Mouse (Mus musculus): Measurements from ENCODE around the gene Zfp618. TPM values are rescaled to one million over a fixed set of nuclear protein-coding genes. Genes with fewer than 3 reads are reported as not detected.

Zfp618 gene
- total RNA-seq, 2 experiments from 2014 or later = not detected

DNA sequence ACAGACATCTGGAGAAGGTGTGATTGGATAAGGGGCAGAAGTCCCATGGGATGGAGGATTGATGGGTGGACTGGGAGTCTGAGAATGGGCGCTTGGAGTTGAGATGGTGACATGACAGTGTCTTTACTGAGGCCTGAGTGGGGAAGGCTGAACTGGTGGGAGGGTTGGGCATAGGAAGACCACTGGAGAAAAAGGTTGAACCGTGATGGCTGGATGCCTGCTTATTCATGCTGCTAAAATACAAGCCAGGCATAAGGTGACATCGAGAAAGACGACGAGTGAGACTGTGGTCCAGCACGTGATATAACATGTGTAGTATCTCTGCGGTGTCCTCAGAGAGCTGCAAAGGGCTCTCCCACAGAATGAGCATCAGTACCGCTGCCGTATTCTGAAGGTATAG lies 59.9 kb downstream of the Zfp618 start:
- no peak for ATAC-seq (replicated peaks; ENCODE audit: low FRiP score, poor library complexity, severe bottlenecking)

DNA sequence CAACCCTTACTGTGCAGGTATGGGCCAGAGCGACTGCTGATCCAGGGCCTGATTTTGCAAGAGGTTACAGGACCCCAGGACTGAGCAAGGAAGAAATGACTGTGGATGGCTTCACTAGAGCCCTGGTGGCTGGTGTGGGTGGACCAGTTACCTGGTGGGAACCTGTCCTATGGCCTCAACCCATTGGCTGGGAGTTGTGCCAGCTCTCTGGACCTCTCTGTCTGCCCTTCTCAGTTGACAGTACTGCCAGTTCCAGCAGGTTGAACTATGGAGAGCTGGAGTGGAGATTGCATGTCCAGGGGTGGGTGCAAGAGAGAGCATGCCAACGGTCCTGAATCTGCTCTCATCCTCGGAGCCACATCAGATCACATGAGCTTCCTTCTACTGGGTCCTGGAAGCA lies 60.9 kb downstream of the Zfp618 start:
- no peak for ATAC-seq (replicated peaks; ENCODE audit: low FRiP score, poor library complexity, severe bottlenecking)

DNA sequence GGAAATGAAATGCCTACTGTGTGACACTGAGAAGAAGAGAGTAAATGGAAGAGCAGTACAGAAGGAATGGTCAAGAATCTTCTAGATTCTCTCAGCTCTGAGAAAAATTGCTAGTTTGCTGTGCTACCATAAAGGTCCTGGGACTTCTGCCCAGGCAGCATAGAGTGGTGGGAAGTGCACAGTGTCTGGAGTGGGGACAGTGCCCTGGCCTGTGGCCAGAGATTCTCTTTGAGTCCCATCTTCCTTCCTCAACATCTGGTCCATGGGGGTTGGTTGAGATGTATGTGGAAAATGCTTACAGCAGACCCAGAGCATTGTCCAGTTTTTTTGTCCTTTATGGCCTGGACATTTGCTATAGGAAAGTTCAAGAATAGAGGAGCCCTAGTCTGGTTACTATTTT lies 62.1 kb downstream of the Zfp618 start:
- no peak for ATAC-seq (replicated peaks; ENCODE audit: low FRiP score, poor library complexity, severe bottlenecking)

DNA sequence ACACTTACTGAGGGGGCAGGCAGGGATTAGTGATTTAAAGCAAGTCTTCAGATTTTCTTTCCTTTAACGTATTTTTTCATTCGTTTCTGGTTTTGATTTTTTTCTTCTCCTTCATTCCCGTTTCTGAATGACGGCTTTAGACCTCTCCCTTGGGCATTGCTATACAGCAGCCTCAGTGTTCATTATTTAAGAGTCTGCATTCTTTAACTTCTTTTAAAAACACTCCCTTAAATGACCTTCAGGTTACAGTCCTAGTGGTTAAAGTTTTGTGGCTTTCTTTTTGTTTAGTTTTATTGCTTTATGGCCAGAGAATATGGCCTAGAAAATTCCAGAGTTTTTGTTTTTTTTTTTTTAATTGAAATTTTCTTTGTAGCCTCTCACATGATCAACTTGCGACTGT lies 64.8 kb downstream of the Zfp618 start:
- ATAC-seq (replicated peaks; ENCODE audit: low FRiP score, poor library complexity, severe bottlenecking) = no peak

DNA sequence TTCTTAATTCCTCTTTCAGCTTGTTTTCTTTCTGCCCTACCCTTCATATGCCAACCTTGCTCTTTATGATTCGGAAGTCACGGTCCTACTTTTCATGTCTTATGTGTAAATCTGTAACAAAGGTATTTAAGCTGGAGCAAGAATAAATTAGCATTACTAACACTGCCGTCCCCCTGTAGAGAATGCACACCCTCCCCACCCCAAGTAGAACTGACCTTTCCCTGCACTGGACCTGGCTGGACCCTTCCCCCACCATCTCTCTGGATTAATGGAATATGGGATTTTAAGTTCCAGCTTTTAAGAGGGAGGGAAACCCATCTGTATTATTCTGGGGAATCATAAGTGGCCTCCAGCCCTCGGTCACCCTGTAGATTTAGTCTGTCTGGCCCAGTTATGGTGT lies 65.9 kb downstream of the Zfp618 start:
- ATAC-seq (replicated peaks; ENCODE audit: low FRiP score, poor library complexity, severe bottlenecking) = no peak

DNA sequence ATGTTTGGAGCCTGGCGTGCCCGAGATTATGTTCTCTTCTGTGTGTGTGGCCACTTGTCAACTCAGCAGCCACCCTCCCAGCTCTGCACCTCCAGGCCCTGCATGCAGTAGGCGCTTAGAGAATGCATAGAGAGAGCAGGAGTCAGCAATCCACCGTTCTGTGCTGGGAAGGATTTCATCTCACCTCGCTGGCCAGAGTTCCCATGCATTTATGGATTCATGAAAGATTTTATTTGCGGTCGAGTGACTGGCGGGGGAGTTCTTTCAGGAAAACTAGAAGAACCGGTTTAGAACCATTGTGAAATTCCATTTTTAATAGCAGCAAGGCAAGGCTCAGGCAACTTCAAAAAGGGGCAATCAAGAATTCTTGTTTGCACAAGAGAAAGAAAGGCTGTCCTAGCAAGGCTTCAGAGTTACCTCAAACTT lies 67.2 kb downstream of the Zfp618 start:
- no peak for ATAC-seq (replicated peaks; ENCODE audit: low FRiP score, poor library complexity, severe bottlenecking)

DNA sequence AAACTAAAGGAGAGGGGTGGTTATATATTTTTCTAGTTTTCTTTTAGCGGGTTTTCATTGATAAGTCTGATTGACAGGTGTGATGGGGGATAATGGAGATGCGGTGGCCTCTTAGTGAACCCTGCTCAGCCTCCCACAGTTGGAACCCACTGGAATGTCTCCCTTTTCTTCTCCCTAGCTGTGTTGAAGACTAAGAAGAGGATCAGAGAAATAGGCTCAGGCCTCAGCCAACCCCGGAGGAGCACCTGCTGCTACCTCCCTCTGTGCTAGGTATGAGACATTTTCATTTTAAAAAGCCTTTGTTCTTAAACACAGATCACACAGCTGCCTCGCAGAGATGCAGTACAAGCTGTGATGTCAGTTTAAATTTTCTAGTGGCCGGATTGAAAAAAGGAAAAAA lies 68.4 kb downstream of the Zfp618 start:
- no peak for ATAC-seq (replicated peaks; ENCODE audit: low FRiP score, poor library complexity, severe bottlenecking)

DNA sequence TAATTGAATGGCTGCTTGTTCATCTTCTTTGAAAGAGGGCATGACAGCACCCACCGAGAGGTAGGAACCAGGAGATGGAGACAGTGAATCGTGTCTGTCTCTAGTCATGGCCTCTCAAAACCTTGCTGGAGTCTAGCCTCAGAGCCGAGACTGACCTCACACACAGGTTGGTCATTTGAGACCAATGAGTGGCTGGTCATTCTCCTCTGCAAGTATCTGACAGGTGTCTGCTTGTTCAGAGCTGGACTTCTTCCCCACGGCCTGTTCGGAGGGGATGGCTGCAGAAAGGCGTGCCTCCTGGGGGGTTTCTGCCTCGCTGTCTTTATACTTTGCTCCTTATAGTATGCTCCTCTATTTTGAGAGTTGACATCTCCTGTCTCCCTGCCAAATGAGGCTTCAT lies 70.6 kb downstream of the Zfp618 start:
- no peak for ATAC-seq (replicated peaks; ENCODE audit: low FRiP score, poor library complexity, severe bottlenecking)

DNA sequence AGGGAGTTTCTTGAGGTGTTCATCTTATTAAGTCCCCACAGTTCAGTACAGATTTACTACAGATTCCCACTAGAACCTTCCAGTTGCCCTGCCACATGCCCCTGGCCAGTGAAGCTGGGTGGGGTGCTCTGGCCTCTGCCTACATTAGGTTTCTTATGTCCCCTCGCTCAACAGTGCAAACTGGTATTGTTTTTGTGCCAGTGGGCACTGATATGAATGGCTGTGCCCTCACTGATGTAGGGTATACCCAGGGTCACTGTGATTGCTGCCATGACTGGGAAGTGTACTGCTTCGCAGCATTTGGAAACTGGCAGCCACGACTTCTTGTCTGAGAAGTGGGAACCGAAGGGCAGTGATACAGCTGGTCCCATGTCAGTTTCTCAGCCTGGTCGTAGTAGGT lies 71.4 kb downstream of the Zfp618 start:
- no peak for ATAC-seq (replicated peaks; ENCODE audit: low FRiP score, poor library complexity, severe bottlenecking)

DNA sequence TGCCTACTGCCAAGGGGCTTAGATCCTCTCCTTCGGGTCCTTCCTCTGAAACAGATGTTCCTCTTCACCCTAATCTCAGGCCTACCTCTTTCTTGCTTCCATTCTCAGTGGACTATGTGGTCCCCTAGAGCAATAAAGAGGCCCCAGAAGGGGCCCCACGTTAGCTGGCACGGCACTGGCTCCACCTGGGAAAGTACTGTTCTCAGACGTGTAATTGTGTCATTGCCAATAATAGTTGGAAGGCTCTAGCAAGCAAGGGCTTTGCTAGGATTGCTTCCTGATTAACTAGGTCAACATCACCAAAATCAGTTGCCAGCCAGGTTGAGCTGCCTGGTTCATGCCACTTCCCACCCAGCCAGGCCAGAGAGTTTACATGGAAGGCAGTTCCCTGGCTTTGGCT lies 72.2 kb downstream of the Zfp618 start:
- ATAC-seq (replicated peaks; ENCODE audit: low FRiP score, poor library complexity, severe bottlenecking) = no peak

DNA sequence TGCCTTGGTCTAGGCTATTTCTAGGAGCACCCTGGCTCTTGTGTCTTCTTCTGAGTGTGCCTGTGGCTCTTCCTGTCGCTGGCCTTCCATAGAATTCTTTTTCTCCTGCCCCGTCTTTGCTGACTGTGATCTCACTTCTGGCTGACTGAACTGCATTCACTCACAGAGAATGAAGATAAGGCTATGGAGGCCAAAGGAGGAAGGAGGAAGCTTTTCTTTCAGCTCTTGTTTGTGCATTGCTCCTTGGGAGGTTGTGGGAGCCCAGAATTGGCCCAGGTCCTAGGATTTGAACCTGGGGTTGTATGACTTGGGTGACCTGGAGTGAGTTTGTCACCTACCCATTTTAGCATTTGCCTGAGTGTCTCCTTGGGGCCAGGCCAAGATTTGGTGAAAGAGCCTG lies 72.9 kb downstream of the Zfp618 start:
- ATAC-seq (replicated peaks; ENCODE audit: low FRiP score, poor library complexity, severe bottlenecking) = no peak

DNA sequence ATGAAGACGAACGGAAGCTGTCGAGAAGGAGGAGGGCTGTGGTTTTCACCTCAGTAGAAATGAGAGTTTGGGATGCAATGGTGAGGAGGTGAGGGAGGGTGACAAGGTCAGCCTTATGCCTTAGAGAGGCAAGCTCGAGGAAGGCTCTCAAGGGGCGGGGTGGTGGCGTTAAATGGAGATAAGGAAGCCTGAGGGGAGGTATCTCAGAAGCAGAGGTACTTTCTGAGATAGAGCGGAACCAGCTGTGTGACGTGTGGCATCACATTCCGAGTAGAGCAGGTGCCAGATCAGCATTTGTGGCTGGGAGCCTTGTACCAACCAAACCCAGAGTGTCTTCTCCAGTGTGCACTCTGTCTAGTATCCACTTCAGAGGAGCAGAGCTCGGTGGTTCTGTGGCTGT lies 73.6 kb downstream of the Zfp618 start:
- ATAC-seq (replicated peaks; ENCODE audit: low FRiP score, poor library complexity, severe bottlenecking) = no peak

DNA sequence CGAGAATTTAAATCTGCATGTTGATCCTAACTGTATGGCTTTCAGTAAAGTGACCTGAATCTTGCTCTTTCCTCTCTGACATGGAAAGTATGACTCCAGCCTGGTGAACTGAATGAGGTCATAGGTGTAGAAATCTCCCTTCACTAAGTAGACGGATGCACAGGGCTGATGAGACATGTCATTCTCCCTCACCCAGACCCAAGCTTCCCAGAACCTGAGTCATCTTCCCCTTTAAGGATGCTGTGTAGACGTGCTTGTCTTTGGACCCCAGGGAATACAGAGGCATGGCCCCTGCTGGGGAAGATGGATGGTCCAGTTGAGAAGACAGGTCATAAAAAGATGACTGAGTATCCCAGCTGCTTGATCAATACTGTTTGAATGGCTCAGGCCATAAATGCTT lies 83.2 kb downstream of the Zfp618 start:
- no peak for ATAC-seq (replicated peaks; ENCODE audit: low FRiP score, poor library complexity, severe bottlenecking)

DNA sequence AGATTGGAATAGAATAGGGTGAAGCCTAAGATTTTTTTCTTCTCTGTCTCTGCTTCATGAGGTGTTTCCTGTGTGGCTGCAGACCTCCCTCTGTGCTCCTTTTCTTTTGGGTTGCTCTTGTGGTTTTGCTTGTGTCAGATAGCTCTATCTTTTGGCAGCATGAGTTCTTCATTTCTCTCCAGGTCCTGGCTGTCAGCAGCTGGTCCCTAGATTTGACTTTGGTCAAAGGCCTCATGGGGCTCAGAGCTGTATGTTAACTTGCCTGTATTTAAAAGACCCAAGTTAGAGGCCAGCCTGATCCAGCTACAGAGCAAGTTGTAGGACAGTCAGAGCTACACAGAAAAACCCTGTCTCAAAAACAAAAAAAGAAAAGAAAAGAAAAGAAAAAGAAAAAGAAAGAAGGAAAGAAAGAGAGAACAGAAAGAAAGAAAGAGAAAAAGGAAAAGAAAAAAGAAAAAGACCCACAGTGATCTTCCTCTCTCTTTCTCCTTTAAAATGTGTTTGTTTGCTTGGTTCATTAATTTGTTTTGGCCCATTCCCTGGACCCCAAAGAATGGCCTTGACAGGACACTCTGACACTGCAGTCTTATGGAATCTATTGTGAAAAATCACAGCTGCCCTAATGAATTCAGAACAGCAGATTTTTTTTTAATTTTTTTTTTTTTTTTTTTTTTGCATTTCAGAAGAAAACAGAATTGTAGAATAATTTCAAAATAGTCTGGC lies 84.4 kb downstream of the Zfp618 start:
- ATAC-seq (replicated peaks; ENCODE audit: low FRiP score, poor library complexity, severe bottlenecking) = no peak

DNA sequence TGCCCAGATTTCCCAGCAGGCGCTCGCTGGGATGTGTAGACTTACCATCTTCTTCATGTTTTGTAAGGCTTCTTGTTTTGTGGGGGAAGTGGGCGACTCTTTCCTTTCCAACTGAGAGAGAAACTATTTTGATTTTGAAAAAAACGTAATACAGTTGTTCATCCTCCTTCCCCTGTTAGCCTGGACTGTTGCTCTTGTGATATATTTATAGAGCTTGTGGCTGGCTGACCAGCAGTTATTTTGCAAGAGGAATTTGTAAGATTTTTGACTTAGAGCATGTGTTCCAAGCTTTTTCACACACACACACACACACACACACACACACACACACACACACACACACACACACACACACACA lies 84.9 kb downstream of the Zfp618 start:
- no peak for ATAC-seq (replicated peaks; ENCODE audit: low FRiP score, poor library complexity, severe bottlenecking)

DNA sequence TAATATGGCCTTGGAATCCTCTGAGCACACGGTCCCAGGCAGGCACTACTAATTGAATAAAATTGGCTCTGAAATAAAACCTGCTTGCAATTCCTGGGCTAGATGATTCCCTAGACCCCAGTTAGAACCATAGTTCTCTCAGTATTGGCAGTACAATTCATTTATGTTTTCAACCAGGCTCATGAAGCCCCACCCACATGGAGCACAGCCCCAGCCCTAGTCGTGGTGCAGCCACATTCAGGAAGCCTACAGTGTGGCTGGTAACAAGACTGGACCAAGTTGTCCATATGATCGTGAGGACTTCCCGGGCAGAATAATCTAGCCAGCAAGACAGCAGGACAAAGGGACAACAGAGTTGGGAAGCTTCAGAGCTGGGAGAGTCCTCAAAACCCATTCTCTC lies 85.6 kb downstream of the Zfp618 start:
- ATAC-seq (replicated peaks; ENCODE audit: low FRiP score, poor library complexity, severe bottlenecking) = no peak

DNA sequence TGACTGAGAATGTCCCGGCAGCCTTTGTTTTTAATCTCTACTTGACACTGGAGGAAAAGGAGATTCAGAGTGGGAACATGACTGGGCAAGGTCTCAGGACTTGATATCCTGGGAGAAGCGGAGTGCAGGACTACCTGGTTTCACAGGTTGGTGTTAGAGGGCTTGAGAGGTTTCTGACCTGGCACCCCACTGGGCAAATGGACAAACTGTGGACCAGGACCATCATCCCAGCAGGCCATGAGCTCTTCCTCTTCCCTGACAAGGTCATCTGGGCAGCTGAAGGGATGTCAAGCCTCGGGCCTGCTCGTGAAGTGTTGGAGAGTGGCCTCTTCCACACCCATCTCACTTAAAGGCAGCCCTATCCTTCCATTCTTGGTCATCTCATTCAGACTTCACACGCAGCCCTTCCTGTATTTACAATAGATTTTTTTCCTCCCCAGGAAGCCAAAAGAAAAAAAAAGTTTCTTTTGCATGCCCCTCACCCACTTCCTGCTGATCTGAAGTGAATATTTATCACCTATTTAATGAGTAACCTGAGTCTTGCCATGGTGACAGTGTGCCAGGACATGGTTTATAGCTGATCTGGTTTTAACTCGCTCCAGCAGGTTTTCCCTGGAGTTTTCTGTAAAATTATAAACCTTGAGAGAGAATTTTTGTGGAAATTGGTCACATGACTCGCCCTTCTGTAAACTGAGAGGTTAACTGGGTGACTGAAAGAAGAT lies 86.7 kb downstream of the Zfp618 start:
- no peak for ATAC-seq (replicated peaks; ENCODE audit: low FRiP score, poor library complexity, severe bottlenecking)

DNA sequence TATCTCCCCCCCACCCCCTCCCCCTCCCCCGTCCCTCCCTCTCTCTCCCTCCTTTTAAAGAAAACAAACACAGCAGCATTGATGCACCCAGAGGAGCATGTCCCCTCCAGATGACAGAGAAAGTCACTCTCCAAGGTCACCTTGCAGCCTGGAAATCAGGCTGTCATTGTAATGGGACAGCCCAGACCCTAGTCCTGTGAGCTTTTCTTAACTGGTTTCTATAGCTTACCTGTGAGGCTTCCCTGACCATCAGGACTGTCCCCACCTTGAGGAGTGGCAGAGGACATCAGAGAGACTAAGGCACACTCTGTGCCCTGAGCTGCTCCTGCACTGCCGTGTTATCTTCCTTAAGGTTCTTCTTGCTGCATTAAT lies 87.3 kb downstream of the Zfp618 start:
- ATAC-seq (replicated peaks; ENCODE audit: low FRiP score, poor library complexity, severe bottlenecking) = no peak

DNA sequence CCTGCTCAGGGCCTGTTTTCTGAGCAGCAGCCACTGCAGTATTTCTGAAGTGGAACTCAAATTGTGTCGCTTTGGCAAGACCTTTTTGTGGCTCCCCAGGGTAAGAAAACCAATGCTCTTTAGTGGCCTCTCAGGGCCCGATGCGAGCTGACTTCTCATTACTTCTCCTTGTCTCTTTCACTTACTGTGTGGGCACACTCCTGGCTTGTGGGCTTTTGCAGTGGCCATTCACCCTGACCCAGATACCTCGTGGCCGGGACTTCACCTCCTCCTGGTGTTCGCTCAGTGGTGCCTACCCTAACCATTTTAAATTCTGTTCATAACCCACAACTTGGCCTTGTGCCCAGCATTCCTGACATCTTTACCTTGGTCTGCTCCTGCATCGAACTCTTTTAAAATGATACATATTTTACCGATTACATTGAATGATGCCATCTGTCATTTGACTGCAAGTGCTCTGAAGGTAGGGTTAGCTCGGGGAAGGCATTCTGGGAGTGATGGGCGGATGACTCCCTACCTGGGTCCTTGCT lies 89.9 kb downstream of the Zfp618 start:
- no peak for ATAC-seq (replicated peaks; ENCODE audit: low FRiP score, poor library complexity, severe bottlenecking)

DNA sequence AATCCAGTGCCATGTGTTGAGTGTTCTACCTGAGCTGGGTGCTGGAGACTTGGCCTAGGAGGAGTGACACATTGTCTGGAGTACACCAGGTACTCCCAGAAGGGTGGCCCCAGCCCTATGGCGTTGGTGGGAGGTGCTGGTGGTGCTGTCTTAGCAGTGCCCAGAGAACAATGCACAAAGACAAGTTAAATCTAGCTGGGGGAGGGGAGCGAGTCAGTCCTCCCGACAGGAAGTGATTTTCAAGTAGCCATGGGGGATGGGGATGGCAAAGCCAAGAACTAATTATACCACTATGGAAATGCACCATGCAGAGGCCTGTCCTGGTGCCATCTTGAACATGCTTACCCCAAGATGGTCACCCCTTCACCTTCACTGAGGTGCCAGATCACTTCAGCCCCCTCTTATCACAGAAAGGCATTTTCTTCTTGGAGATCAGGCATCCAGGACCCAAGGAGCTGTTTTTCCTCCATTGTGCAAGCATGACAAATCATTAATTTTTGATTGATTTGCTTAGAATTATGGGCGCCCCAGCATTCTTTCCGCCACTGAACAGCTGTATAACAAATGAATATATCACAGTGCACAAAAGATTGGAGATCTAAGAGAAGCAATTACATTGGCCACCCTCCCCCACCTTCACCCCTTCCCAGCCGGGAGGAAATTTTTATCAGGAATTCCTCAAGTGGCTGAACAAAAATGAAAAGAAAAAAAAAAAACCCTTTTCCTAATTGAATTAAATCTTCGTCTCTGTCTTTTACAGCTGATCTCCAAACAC lies 91.5 kb downstream of the Zfp618 start:
- ATAC-seq (replicated peaks; ENCODE audit: low FRiP score, poor library complexity, severe bottlenecking) = no peak

DNA sequence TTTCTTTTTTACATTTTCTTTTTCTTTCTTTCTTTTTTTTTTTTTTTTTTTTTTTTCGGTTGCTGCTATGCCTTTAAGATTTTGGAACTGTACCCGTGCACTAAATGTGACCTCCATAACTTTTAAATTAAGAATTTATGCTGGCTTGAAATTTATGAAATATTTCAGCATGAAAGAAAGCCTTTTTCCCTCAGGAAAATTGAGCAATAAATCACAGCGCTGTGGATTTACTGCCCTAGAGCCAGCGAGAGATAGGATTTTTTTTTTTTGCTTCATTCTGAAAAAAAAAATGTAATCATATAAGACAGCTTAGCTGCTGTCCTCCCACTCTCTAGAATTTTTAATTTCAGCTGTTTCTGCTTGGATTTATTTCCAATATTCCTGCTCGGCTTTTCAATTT lies 92.2 kb downstream of the Zfp618 start:
- ATAC-seq (replicated peaks; ENCODE audit: low FRiP score, poor library complexity, severe bottlenecking) = no peak

Data from erythroblast, adult 5-6 weeks (primary cell).